Mouse (Mus musculus): ENCODE measurements around the gene Sbno2.

DNA sequence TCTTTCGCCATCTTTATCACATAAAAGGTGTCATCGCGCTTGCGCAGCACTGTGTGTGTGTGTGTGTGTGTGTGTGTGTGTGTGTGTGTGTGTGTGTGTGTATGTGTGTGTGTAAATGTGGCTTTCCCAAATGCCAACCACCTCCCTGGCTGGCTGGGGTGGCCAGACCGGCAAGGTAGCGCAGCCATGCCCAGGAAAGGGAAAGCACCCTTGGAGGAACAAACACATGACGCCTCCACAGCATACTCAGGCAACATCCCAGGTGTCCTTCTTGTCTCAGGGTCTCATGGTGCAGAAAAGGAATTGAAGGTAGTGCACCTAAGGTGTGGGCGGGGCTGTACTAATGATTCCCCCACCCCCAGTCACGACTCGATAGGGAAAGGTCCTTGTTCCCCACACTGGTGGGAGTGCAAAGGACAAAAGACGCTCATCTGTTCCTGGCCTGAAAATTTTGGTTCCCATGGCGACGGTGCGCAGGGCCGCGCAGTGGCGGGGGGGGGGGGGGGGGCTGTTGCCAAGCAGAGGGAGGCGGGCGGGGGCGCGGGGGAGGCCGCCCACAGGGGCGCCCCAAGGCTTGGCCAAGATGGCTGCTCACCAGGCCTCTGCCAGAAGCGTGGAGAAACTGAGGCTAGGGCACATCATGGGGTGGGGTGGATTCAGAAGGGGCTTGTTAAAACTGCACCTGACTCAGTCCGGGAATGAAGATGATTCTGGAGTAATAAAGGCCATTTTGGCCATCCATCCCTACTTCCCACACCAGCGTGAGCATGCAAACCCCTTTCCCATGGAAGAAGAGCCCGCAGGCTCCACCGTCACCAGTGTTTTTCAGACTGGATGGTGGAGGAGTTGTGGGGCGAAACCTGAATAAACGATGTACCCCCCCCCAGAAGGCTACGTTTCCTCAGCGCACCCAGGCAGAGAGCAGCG is 32.5 kb upstream of the Sbno2 start:
- TF ChIP-seq POLR2A (IDR thresholded peaks at IDR 0.05; ENCODE audit: insufficient read depth, low read length) (no peak), EP300 (IDR thresholded peaks at IDR 0.05; ENCODE audit: insufficient read depth, low read depth, low read length) (no peak)
